Comparison of ENCODE assay signal across 19 mouse cellular contexts in the genomic region with DNA sequence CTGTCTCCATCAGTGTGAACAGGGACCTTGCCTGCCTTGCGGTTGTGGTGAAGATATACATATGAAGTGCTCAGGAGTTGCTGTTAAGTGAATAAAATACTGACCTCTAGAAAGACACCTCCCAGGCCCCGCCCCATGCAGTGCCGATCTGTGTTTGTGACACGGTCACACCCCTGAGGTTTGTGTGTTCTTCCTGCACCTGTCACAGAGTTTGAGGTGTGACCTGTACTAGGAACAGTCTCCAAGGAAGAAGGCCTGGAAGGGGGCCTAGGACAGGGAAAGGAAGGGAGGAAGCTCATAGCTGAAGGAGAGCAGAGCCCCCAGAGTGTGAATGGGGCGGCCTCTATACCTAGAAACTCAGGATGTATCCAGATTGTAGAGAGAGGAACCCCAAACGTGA. TPM values are rescaled to one million over a fixed set of nuclear protein-coding genes. Genes with fewer than 3 reads are reported as not detected.
A peak's percentile ranks its signal among the peaks of the same experiment; 100 is the strongest.
DNase-seq lines count a peak whose midpoint lies in the region; ATAC-seq and TF ChIP-seq lines count a peak whose summit lies in the region.
"Had no signal": no experiment of that assay in that cellular context is flagged by ENCODE, and none has a peak within 500 bp of the region (broad histone marks: within the 10 kb centered on the region; RNA-seq: fewer than 3 reads in every experiment).

No protein-coding gene starts in this region.

- TF ChIP-seq EP300 in stomach, postnatal 0 days (optimal IDR thresholded peaks at IDR 0.05) = no peak

- no peak overlapping the region for H3K27ac ChIP-seq in midbrain, embryonic 11.5 days (ENCODE audit: low read depth, low read length)
- H3K27ac ChIP-seq in midbrain, embryonic 13.5 days = no peak overlapping the region
- 0 out of 2 replicates have a peak overlapping the region, but pooled peaks have one; percentile 41 for H3K27ac ChIP-seq in bone marrow macrophage, adult 2 months (ENCODE audit: insufficient read depth, low read depth, low read length)
- no peak overlapping the region for H3K27ac ChIP-seq in stomach, postnatal 0 days (replicated peaks)
- H3K27ac ChIP-seq in forebrain, embryonic 14.5 days (ENCODE audit: low read depth, low read length) = no peak overlapping the region
- H3K27ac ChIP-seq: embryonic facial prominence, embryonic 10.5 days; forebrain, embryonic 13.5 days; heart, embryonic 15.5 days; hindbrain, embryonic 13.5 days; hindbrain, postnatal 0 days had no signal

- DNase-seq in cerebellum, adult 9-11 months = peak; percentile 66
- no peak for DNase-seq in cerebellum, postnatal 10 days
- peak; percentile 33 for DNase-seq in midbrain, embryonic 11.5 days (ENCODE audit: low spot score, missing footprints)
- DNase-seq in stomach, postnatal 0 days (ENCODE audit: low spot score) = peak; percentile 59
- DNase-seq in forebrain, embryonic 14.5 days (ENCODE audit: low spot score) = no peak
- DNase-seq: adrenal gland, postnatal 10 days; gastrocnemius, postnatal 10 days; heart, adult 18-20 months; heart, postnatal 14 days; kidney, adult 2 months had no signal

- no peak overlapping the region for H3K9ac ChIP-seq in midbrain, embryonic 11.5 days (ENCODE audit: low read length)
- no peak overlapping the region for H3K9ac ChIP-seq in midbrain, embryonic 13.5 days (replicated peaks)
- H3K9ac ChIP-seq in stomach, postnatal 0 days (ENCODE audit: low read length) = no peak overlapping the region
- H3K9ac ChIP-seq in forebrain, embryonic 14.5 days (ENCODE audit: low read length) = no peak overlapping the region
- H3K9ac ChIP-seq: forebrain, embryonic 13.5 days; heart, embryonic 15.5 days; hindbrain, embryonic 13.5 days had no signal

- H3K27me3 ChIP-seq in midbrain, embryonic 11.5 days (ENCODE audit: control insufficient read depth, insufficient read depth, low read length) = no peaks in the 10 kb centered on the region
- H3K27me3 ChIP-seq in midbrain, embryonic 13.5 days = no peaks in the 10 kb centered on the region
- H3K27me3 ChIP-seq in stomach, postnatal 0 days (ENCODE audit: control insufficient read depth, insufficient read depth, low read length) = no peaks in the 10 kb centered on the region
- no peaks in the 10 kb centered on the region for H3K27me3 ChIP-seq in forebrain, embryonic 14.5 days (replicated peaks; ENCODE audit: control insufficient read depth, insufficient read depth, low read length)
- H3K27me3 ChIP-seq: forebrain, embryonic 13.5 days; hindbrain, embryonic 13.5 days had no signal

- no peak for ATAC-seq in midbrain, embryonic 11.5 days (ENCODE audit: low FRiP score)
- no peak for ATAC-seq in midbrain, embryonic 13.5 days
- ATAC-seq in stomach, postnatal 0 days (ENCODE audit: low FRiP score, low TSS enrichment) = no peak
- ATAC-seq in forebrain, embryonic 14.5 days = no peak
- ATAC-seq: forebrain, embryonic 13.5 days; hindbrain, postnatal 0 days had no signal

- TF ChIP-seq POLR2A in bone marrow macrophage, adult 2 months (IDR thresholded peaks at IDR 0.05; ENCODE audit: borderline replicate concordance, low read depth, low read length) = no peak

- no peak overlapping the region for H3K4me3 ChIP-seq in midbrain, embryonic 11.5 days (ENCODE audit: low read depth, low read length)
- H3K4me3 ChIP-seq in midbrain, embryonic 13.5 days (replicated peaks) = no peak overlapping the region
- no peak overlapping the region for H3K4me3 ChIP-seq in bone marrow macrophage, adult 2 months (ENCODE audit: insufficient read depth, low read length)
- H3K4me3 ChIP-seq in stomach, postnatal 0 days (ENCODE audit: low read depth, low read length) = no peak overlapping the region
- no peak overlapping the region for H3K4me3 ChIP-seq in forebrain, embryonic 14.5 days (ENCODE audit: low read depth, low read length)
- H3K4me3 ChIP-seq: embryonic facial prominence, embryonic 10.5 days; forebrain, embryonic 13.5 days; heart, embryonic 15.5 days; hindbrain, embryonic 13.5 days had no signal

- no peaks in the 10 kb centered on the region for H3K9me3 ChIP-seq in midbrain, embryonic 11.5 days (ENCODE audit: control insufficient read depth, low read length)
- H3K9me3 ChIP-seq in midbrain, embryonic 13.5 days = no peaks in the 10 kb centered on the region
- no peaks in the 10 kb centered on the region for H3K9me3 ChIP-seq in stomach, postnatal 0 days (ENCODE audit: control insufficient read depth, low read length)
- H3K9me3 ChIP-seq in forebrain, embryonic 14.5 days (replicated peaks; ENCODE audit: control insufficient read depth, low read length) = no peaks in the 10 kb centered on the region
- H3K9me3 ChIP-seq: embryonic facial prominence, embryonic 10.5 days; forebrain, embryonic 13.5 days; G1E; heart, embryonic 15.5 days; hindbrain, embryonic 13.5 days had no signal

- no peak overlapping the region for H3K4me2 ChIP-seq in midbrain, embryonic 11.5 days
- H3K4me2 ChIP-seq in midbrain, embryonic 13.5 days (replicated peaks) = no peak overlapping the region
- no peak overlapping the region for H3K4me2 ChIP-seq in stomach, postnatal 0 days (replicated peaks; ENCODE audit: low read depth)
- H3K4me2 ChIP-seq in forebrain, embryonic 14.5 days (ENCODE audit: low read length) = no peak overlapping the region
- H3K4me2 ChIP-seq: forebrain, embryonic 13.5 days; heart, embryonic 11.5 days; heart, embryonic 15.5 days; hindbrain, embryonic 13.5 days had no signal

- H3K4me1 ChIP-seq in midbrain, embryonic 11.5 days (ENCODE audit: control insufficient read depth, insufficient read depth, low read length) = peaks cover 6% of the 10 kb centered on the region
- peaks cover 21% of the 10 kb centered on the region for H3K4me1 ChIP-seq in midbrain, embryonic 13.5 days (replicated peaks)
- H3K4me1 ChIP-seq in bone marrow macrophage, adult 2 months (ENCODE audit: control insufficient read depth, insufficient read depth, low read length) = peaks cover 70% of the 10 kb centered on the region
- H3K4me1 ChIP-seq in stomach, postnatal 0 days (replicated peaks; ENCODE audit: control insufficient read depth, insufficient read depth) = peaks cover 6% of the 10 kb centered on the region; the same call in 1 of the 2 replicates
- peaks cover 3% of the 10 kb centered on the region; the same call in 1 of the 2 replicates for H3K4me1 ChIP-seq in forebrain, embryonic 14.5 days (ENCODE audit: control insufficient read depth, insufficient read depth, low read length)

- H3K36me3 ChIP-seq in midbrain, embryonic 11.5 days (ENCODE audit: control insufficient read depth, insufficient read depth, low read length) = no peaks in the 10 kb centered on the region
- H3K36me3 ChIP-seq in midbrain, embryonic 13.5 days = no peaks in the 10 kb centered on the region
- no peaks in the 10 kb centered on the region for H3K36me3 ChIP-seq in stomach, postnatal 0 days (ENCODE audit: control insufficient read depth, insufficient read depth, low read length)
- H3K36me3 ChIP-seq in forebrain, embryonic 14.5 days (ENCODE audit: control insufficient read depth, insufficient read depth, low read length) = no peaks in the 10 kb centered on the region
- H3K36me3 ChIP-seq: embryonic facial prominence, embryonic 10.5 days; heart, embryonic 15.5 days; hindbrain, embryonic 13.5 days had no signal

- 84% methylated on average over 6 of the region's 6 CpGs for WGBS in midbrain, embryonic 11.5 days
- whole genome bisulfite sequencing in midbrain, embryonic 13.5 days = 83% methylated on average over 6 of the region's 6 CpGs
- 64% methylated on average over 6 of the region's 6 CpGs for WGBS in stomach, postnatal 0 days
- WGBS in forebrain, embryonic 14.5 days = 94% methylated on average over 6 of the region's 6 CpGs

- TF ChIP-seq CTCF in bone marrow macrophage, adult 2 months (IDR thresholded peaks at IDR 0.05; ENCODE audit: low read depth, low read length) = no peak
- no peak for TF ChIP-seq CTCF in stomach, postnatal 0 days (IDR thresholded peaks at IDR 0.05; ENCODE audit: low read depth)

RNA-seq across cellular contexts. Expression of a gene that starts 10.8 kb away (rescaled TPM):
- 1,032 and 1,053 TPM in 2 replicates for polyA plus RNA-seq in midbrain, embryonic 11.5 days (2014; fragmentation: Nextera tagmentation; extraction: Ambion mirVana)
- polyA plus RNA-seq in midbrain, embryonic 13.5 days (2015; fragmentation: Nextera tagmentation; extraction: Ambion mirVana) = 608 and 612 TPM in 2 replicates
- 928 and 957 TPM in 2 replicates for polyA plus RNA-seq in bone marrow macrophage, adult 2 months (2012; ENCODE audit: insufficient read depth, insufficient read length, missing spikeins)
- 706 and 736 TPM in 2 replicates for polyA plus RNA-seq in stomach, postnatal 0 days (2015; fragmentation: Nextera tagmentation; extraction: Ambion mirVana)
- polyA plus RNA-seq in forebrain, embryonic 14.5 days (2014; fragmentation: Nextera tagmentation; extraction: Ambion mirVana) = 768 and 902 TPM in 2 replicates

RNA-seq across cellular contexts. Expression of a gene that starts 11.4 kb away (rescaled TPM):
- 6.2 and 7.4 TPM in 2 replicates for polyA plus RNA-seq in midbrain, embryonic 11.5 days (2014; fragmentation: Nextera tagmentation; extraction: Ambion mirVana)
- polyA plus RNA-seq in midbrain, embryonic 13.5 days (2015; fragmentation: Nextera tagmentation; extraction: Ambion mirVana) = 20.6 and 26.2 TPM in 2 replicates
- polyA plus RNA-seq in bone marrow macrophage, adult 2 months (2012; ENCODE audit: insufficient read depth, insufficient read length, missing spikeins) = 95.0 and 111 TPM in 2 replicates
- polyA plus RNA-seq in stomach, postnatal 0 days (2015; fragmentation: Nextera tagmentation; extraction: Ambion mirVana) = 53.7 TPM in 2 replicates
- 28.8 and 30.1 TPM in 2 replicates for polyA plus RNA-seq in forebrain, embryonic 14.5 days (2014; fragmentation: Nextera tagmentation; extraction: Ambion mirVana)

RNA-seq across cellular contexts. Expression of a gene that starts 30.4 kb away (rescaled TPM):
- polyA plus RNA-seq in midbrain, embryonic 11.5 days (2014; fragmentation: Nextera tagmentation; extraction: Ambion mirVana) = 24.9 and 29.4 TPM in 2 replicates
- polyA plus RNA-seq in midbrain, embryonic 13.5 days (2015; fragmentation: Nextera tagmentation; extraction: Ambion mirVana) = 41.1 and 43.0 TPM in 2 replicates
- polyA plus RNA-seq in bone marrow macrophage, adult 2 months (2012; ENCODE audit: insufficient read depth, insufficient read length, missing spikeins) = 18.3 and 19.2 TPM in 2 replicates
- 16.3 and 16.5 TPM in 2 replicates for polyA plus RNA-seq in stomach, postnatal 0 days (2015; fragmentation: Nextera tagmentation; extraction: Ambion mirVana)
- polyA plus RNA-seq in forebrain, embryonic 14.5 days (2014; fragmentation: Nextera tagmentation; extraction: Ambion mirVana) = 33.1 and 36.6 TPM in 2 replicates

Comparison
In these comparisons a context has a peak if more than half of its experiments do, and no peak if none do; other contexts are left out.
1. DNase-seq: peak in cerebellum, adult 9-11 months (single experiment), midbrain, embryonic 11.5 days (single experiment) and stomach, postnatal 0 days (single experiment); none in cerebellum, postnatal 10 days (0 of 2) and forebrain, embryonic 14.5 days (single experiment).